Mouse (Mus musculus): ENCODE data around the gene Actc1. TPM values are rescaled to one million over a fixed set of nuclear protein-coding genes. Genes with fewer than 3 reads are reported as not detected.

Gene Actc1
- polyA plus RNA-seq (2015; fragmentation: Nextera tagmentation; extraction: Ambion mirVana): 33.5 and 40.1 TPM in 2 replicates

DNA sequence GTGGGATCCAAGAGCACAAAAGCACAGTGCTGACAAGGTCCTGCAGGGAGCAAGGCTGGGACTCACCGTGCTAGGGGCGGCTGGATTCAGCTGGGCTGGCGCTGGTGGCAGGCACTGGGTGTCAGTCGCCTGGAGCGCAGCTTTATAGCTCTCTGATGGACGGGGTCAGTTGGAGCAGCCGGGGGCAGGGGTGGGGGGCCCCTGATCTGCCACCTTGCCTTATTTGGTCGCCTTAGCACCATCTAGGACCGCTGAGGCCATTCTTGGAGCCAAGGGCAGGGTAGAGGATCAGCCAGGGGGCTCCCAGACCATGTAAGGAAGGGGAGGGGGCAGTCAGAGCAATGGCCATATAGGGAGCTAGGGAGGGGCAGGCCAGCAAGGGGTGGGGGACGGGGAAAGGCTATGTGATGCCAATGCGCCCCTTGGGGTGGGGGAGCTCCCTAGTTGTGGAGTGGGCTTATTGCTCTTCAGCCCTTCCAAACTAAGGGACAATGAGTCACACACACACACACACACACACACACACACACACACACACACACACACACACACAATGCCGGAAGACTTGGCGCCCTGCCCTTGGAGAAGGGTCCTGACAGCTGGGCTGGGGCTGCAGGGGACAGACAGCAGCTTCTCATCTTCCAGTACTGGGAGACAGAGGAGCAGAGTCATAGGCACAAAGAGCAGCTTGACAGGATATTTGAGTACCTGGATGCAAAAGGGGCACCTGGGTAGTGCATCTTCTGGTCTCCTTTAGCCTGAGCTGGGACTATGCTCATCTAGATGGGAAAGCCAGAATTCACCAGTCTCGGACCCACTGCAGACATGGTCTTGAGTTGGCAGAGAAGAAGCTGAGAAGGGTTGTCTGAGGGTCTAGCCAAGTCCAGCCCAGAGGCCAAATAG, at the start of gene Actc1:
Gene Actc1, minus strand, starts transcription at position 853 of the 903 bp plus-strand sequence.
- H3K9ac ChIP-seq: no peak within 1 kb of the TSS
- ATAC-seq: peak; percentile 55; the same call in 1 of the 2 replicates
- H3K4me1 ChIP-seq (replicated peaks): peaks cover 9% of the 10 kb centered on the region; the same call in 1 of the 2 replicates
- 0 out of 2 replicates have a peak within 1 kb of the TSS, but pooled peaks have one; percentile 2 for H3K4me3 ChIP-seq (replicated peaks)
- H3K9me3 ChIP-seq: no peaks in the 10 kb centered on the region
- no peaks in the 10 kb centered on the region for H3K36me3 ChIP-seq
- H3K27ac ChIP-seq: no peak within 1 kb of the TSS
- H3K4me2 ChIP-seq (replicated peaks): peak within 1 kb of the TSS; percentile 46
- WGBS: 28% methylated on average over 12 of the region's 14 CpGs
- H3K27me3 ChIP-seq (replicated peaks): no peaks in the 10 kb centered on the region

DNA sequence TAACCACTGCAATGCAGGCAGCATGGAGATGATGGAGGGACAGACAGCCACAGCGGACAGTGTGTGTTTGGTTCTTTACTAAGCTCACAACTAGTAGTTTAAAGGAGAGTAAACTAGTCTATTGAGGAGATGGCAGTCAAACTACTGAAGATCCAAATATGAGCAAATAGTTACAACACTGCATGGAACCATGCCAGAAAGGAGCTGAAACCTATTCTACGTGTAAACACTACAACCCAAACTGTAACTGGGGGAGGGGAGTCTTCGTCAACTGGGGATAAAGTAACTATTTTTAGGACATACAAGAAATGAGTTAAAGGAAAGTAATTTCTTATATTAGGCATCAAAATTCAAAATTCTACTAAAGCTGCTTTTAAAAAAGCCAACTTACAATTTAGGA, 49.1 kb upstream of the Actc1 start:
- H3K4me1 ChIP-seq (replicated peaks): no peaks in the 10 kb centered on the region
- no peaks in the 10 kb centered on the region for H3K27me3 ChIP-seq (replicated peaks)
- WGBS: 73% methylated on average over 3 of the region's 3 CpGs
- no peak overlapping the region for H3K4me3 ChIP-seq (replicated peaks)
- H3K4me2 ChIP-seq (replicated peaks): no peak overlapping the region
- H3K9me3 ChIP-seq: no peaks in the 10 kb centered on the region
- no peak overlapping the region for H3K9ac ChIP-seq
- no peak overlapping the region for H3K27ac ChIP-seq
- H3K36me3 ChIP-seq: peaks cover 15% of the 10 kb centered on the region
- ATAC-seq: no peak

DNA sequence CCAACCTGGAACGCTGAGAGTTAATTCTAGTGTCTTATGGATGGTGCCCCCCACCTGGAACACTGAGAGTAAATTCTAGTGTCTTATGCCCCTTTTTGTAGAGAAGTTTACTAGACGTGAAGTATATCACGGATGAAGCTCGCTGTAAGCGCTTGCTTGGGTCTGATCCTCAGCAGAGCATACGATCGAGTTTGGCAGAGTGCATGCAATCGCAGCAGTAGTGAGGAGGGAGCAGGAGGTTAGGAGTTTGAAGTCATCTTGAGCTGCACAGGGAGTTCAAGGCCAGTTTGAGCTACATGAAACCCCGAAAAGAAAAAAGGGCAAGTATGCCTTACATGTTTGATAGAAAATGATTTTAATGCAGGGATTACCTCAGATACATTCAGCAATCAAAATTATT, 47.5 kb upstream of the Actc1 start:
- no peak overlapping the region for H3K4me3 ChIP-seq (replicated peaks)
- peaks cover 15% of the 10 kb centered on the region for H3K36me3 ChIP-seq
- H3K27ac ChIP-seq: no peak overlapping the region
- H3K9ac ChIP-seq: no peak overlapping the region
- H3K4me1 ChIP-seq (replicated peaks): no peaks in the 10 kb centered on the region
- ATAC-seq: no peak
- no peak overlapping the region for H3K4me2 ChIP-seq (replicated peaks)
- WGBS: 89% methylated on average over 9 of the region's 9 CpGs
- H3K27me3 ChIP-seq (replicated peaks): no peaks in the 10 kb centered on the region
- no peaks in the 10 kb centered on the region for H3K9me3 ChIP-seq

DNA sequence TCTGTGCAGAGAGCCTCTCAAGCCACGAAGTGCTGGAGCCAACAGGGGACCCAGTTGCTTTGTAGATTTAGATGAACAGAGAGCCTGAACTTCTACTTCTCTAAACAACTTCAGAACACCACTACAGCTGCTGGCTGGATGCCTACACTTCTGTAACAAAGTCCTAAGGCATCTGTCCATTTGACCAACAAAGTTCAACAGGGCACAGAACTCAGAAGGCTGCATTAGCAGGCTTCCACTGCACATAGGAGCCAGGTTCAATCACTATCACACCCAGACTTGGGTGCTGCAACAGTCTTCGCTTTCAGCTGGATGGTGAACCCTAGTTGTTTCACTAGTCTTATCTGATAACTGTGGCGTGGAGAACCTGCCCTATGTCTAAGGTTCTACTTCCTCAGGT, 46.5 kb upstream of the Actc1 start:
- Histone ChIP-seq H3K36me3 (peaks cover 15% of the 10 kb centered on the region), H3K9me3 (no peaks in the 10 kb centered on the region)

DNA sequence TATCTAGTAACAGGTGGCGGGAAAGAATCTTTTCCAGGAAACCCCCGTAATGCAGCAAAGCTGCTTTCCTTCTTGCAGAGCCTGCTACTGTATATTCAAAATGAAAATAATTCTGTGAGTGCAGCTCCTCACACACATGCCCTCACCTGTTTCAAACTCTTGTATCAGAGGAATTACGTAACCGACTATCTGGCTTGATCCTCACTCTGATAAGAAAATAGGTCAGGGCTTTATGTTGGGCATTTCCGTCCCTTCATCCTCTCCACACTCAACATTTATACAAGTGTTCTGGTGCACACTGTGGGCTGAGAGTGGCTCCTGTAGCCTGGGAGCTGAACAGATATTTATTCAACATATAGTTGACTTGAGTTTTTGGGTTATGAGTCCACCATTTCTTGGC, 45.8 kb upstream of the Actc1 start:
- ATAC-seq: no peak
- WGBS: 92% methylated on average over 5 of the region's 5 CpGs
- no peaks in the 10 kb centered on the region for H3K27me3 ChIP-seq (replicated peaks)
- H3K4me2 ChIP-seq (replicated peaks): no peak overlapping the region
- no peak overlapping the region for H3K27ac ChIP-seq
- H3K4me3 ChIP-seq (replicated peaks): no peak overlapping the region
- no peaks in the 10 kb centered on the region for H3K4me1 ChIP-seq (replicated peaks)
- no peaks in the 10 kb centered on the region for H3K9me3 ChIP-seq
- H3K36me3 ChIP-seq: peaks cover 15% of the 10 kb centered on the region
- no peak overlapping the region for H3K9ac ChIP-seq

More for the DNA sequence above, 46.5 kb upstream of the Actc1 start:
- no peak for ATAC-seq
- H3K9ac ChIP-seq: no peak overlapping the region
- H3K4me3 ChIP-seq (replicated peaks): no peak overlapping the region
- no peaks in the 10 kb centered on the region for H3K27me3 ChIP-seq (replicated peaks)
- no peak overlapping the region for H3K4me2 ChIP-seq (replicated peaks)
- H3K27ac ChIP-seq: no peak overlapping the region
- 84% methylated on average over 3 of the region's 3 CpGs for WGBS
- H3K4me1 ChIP-seq (replicated peaks): no peaks in the 10 kb centered on the region

DNA sequence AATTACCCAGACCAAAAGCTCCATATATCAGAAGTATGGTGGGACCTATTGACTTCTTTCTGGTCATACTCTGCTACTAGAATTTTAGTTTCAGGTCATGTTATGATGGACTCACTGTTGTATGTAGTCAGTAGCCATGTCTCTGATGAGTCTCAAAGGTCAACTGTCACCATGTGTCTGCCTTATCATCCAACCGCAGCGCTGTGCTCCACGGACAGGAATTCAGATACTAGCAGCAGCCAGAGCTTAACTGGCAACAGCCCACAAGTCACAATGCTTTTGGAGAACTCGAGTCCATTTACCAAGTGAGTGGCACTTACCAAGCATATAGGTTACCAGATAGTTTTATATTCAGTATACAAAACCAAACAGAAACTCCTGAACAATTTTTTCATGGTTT, 44.3 kb upstream of the Actc1 start:
- H3K27me3 ChIP-seq (replicated peaks): no peaks in the 10 kb centered on the region
- peaks cover 15% of the 10 kb centered on the region for H3K36me3 ChIP-seq
- no peaks in the 10 kb centered on the region for H3K4me1 ChIP-seq (replicated peaks)
- WGBS: 90% methylated on average over 4 of the region's 4 CpGs
- no peak for ATAC-seq
- no peak overlapping the region for H3K9ac ChIP-seq
- no peak overlapping the region for H3K27ac ChIP-seq
- H3K9me3 ChIP-seq: no peaks in the 10 kb centered on the region
- no peak overlapping the region for H3K4me3 ChIP-seq (replicated peaks)
- H3K4me2 ChIP-seq (replicated peaks): no peak overlapping the region

DNA sequence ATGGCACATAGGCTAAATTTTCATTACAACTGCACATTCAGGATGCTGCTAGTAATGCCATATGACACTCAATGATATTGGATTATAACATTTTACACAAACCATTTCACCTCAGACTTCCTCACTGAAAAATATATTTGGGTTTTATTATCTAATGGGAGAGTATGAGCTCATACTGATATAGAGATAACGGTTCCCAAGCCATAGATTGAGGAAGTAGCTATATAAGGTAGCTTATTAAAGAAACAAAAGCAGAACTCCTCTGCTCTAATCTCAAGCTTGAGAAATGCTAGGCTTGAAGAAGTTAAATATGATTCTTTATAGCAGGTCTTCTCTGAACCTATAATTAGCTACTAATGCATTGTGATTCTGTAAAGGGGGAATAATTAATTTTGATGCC, 43.2 kb upstream of the Actc1 start:
- 95% methylated on average over 1 of the region's 1 CpGs for WGBS

DNA sequence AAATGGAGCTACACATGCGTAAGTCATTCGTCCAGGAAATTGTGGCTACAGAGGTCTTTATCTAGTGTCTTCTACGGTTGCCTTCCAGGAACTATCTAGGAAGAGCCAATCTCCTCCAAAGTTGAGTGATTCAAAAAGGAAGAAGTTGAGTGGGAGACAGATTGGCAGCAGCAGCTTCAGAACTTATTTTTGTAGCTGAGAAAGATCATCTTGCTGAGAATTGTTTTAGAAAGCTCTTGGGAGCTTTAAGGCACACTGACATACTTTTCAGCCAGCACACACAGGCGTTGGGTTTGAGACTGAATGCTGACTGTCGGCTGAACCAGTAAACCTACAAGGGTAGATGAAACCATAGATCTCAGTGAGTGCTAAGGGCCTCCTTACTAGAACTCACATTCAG, 42.0 kb upstream of the Actc1 start:
- Histone ChIP-seq H3K4me1 (replicated peaks) (no peaks in the 10 kb centered on the region), H3K9me3 (no peaks in the 10 kb centered on the region), H3K9ac (no peak overlapping the region), H3K4me2 (replicated peaks) (no peak overlapping the region), H3K27me3 (replicated peaks) (no peaks in the 10 kb centered on the region), H3K4me3 (replicated peaks) (no peak overlapping the region), H3K27ac (no peak overlapping the region), H3K36me3 (peaks cover 7% of the 10 kb centered on the region; the same call in 1 of the 2 replicates)
- WGBS: 83% methylated on average over 5 of the region's 5 CpGs
- ATAC-seq: no peak

More for the DNA sequence above, 43.2 kb upstream of the Actc1 start:
- no peaks in the 10 kb centered on the region for H3K4me1 ChIP-seq (replicated peaks)
- H3K36me3 ChIP-seq: peaks cover 12% of the 10 kb centered on the region
- no peak overlapping the region for H3K27ac ChIP-seq
- H3K4me3 ChIP-seq (replicated peaks): no peak overlapping the region
- H3K9ac ChIP-seq: no peak overlapping the region
- no peaks in the 10 kb centered on the region for H3K27me3 ChIP-seq (replicated peaks)
- no peak for ATAC-seq
- no peaks in the 10 kb centered on the region for H3K9me3 ChIP-seq
- no peak overlapping the region for H3K4me2 ChIP-seq (replicated peaks)

DNA sequence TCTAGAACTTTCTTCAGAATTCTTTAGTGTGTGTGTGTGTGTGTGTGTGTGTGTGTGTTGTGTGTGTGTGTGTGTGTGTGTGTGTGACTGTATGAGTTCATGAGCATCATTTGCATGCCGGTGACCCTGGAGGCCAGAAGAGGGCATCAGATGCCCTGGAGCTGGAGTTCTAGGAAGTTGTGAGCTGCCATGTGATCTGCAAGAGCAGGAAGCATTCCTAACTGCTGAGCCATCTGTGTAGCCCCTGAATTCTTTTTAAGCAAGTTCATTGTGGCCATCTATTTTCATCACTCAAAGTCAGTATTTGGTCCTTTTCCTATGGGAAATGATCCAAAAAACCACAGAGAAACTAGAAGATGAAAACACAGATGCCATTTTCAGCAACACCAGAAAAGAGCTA, 41.3 kb upstream of the Actc1 start:
- no peak overlapping the region for H3K9ac ChIP-seq
- no peak overlapping the region for H3K4me2 ChIP-seq (replicated peaks)
- 100% methylated on average over 1 of the region's 1 CpGs for WGBS
- no peak overlapping the region for H3K4me3 ChIP-seq (replicated peaks)
- no peak overlapping the region for H3K27ac ChIP-seq
- no peaks in the 10 kb centered on the region for H3K27me3 ChIP-seq (replicated peaks)
- ATAC-seq: no peak
- no peaks in the 10 kb centered on the region for H3K9me3 ChIP-seq
- no peaks in the 10 kb centered on the region for H3K4me1 ChIP-seq (replicated peaks)
- peaks cover 2% of the 10 kb centered on the region; the same call in 1 of the 2 replicates for H3K36me3 ChIP-seq

DNA sequence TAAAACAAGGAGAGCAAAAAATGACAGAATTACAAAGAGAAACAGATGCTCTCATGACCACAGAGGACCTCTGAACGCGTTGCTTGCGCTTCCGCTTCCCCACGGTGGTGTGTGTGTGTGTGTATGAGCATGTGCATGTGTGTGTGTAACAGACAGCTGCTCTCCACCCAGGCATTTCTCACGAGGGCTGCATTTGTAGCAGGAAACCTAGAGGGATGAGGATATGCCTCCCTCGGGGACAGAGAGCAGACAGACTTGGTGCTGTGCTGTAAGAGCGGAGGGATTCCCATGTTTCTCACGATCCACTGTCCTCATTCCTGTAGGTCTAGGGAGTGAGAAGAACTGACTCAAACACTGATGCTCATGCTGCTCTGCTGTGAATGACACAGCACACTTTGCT, 40.2 kb upstream of the Actc1 start:
- ATAC-seq: no peak
- H3K9me3 ChIP-seq: no peaks in the 10 kb centered on the region
- no peaks in the 10 kb centered on the region for H3K4me1 ChIP-seq (replicated peaks)
- H3K27me3 ChIP-seq (replicated peaks): no peaks in the 10 kb centered on the region
- H3K9ac ChIP-seq: no peak overlapping the region
- no peak overlapping the region for H3K4me2 ChIP-seq (replicated peaks)
- 49% methylated on average over 9 of the region's 9 CpGs for WGBS
- H3K36me3 ChIP-seq: no peaks in the 10 kb centered on the region
- H3K27ac ChIP-seq: no peak overlapping the region
- no peak overlapping the region for H3K4me3 ChIP-seq (replicated peaks)

DNA sequence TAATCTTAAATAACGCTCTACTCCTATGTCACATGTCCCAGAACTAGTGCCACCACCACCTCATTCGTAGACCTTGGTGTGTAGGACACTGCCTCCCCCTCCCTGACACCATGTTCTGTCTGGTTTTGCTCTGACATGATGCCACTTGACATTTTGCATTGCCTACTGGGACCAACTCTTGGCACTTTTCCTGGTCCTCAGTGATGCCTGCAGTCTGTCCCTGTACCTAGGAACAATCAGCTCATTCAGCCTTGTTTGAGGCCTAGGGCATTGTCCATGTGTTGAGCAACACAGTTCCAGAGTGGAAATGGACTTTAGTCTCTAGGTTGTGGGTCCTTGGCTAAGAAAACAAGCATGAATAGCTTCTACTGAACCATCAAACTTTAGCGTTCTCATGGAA, 36.5 kb upstream of the Actc1 start:
- H3K36me3 ChIP-seq: no peaks in the 10 kb centered on the region
- H3K4me3 ChIP-seq (replicated peaks): no peak overlapping the region
- no peak overlapping the region for H3K4me2 ChIP-seq (replicated peaks)
- no peaks in the 10 kb centered on the region for H3K9me3 ChIP-seq
- no peak overlapping the region for H3K9ac ChIP-seq
- 0 out of 2 replicates have a peak, but pooled peaks have one; percentile 31 for ATAC-seq
- H3K4me1 ChIP-seq (replicated peaks): no peaks in the 10 kb centered on the region
- H3K27ac ChIP-seq: no peak overlapping the region
- 91% methylated on average over 3 of the region's 3 CpGs for WGBS
- H3K27me3 ChIP-seq (replicated peaks): no peaks in the 10 kb centered on the region

DNA sequence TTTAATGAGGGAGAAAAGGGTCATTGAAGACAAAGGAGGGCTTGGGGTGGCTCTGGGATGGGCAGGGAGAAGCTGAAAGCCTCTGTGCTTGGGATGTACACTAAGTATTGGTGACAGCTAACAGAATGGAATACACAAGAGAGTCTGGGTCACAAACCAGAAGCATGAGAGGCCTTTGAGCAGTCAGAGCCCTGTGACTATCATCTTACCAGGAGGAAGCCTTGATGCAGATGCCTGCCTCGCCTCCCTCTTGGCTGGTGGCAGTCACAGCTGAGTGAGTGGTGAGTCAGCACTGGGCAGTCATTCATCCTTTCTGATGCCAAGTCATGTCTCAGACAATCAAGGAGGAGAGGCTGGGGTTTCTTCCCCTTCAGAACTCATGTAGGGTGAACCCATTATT, 33.9 kb upstream of the Actc1 start:
- WGBS: 72% methylated on average over 1 of the region's 1 CpGs
- no peaks in the 10 kb centered on the region for H3K27me3 ChIP-seq (replicated peaks)
- no peaks in the 10 kb centered on the region for H3K36me3 ChIP-seq
- H3K4me2 ChIP-seq (replicated peaks): no peak overlapping the region
- no peak overlapping the region for H3K27ac ChIP-seq
- H3K9me3 ChIP-seq: no peaks in the 10 kb centered on the region
- H3K4me3 ChIP-seq (replicated peaks): no peak overlapping the region
- ATAC-seq: no peak
- H3K4me1 ChIP-seq (replicated peaks): no peaks in the 10 kb centered on the region
- H3K9ac ChIP-seq: no peak overlapping the region

DNA sequence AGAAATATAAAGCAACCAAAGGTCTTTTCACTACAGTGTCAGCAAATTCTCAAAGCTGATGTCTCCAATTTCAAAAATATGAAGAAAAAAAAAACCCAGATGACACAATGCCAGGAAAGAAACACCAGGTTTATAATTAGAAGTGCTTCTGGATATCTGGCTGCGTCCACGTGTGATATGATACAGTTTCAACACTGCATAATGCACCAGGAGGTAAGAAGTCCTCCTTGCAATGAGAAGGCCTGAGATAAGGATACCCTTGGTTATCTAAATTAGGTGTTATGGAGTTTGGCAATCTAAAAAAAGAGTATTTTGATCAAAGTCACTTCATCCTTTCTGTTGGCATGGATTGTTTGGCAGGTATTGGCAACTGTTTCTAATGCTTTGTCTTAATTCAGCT, 18.5 kb upstream of the Actc1 start:
- Histone ChIP-seq H3K27me3 (replicated peaks) (no peaks in the 10 kb centered on the region), H3K4me2 (replicated peaks) (no peak overlapping the region), H3K4me3 (replicated peaks) (no peak overlapping the region), H3K4me1 (replicated peaks) (no peaks in the 10 kb centered on the region), H3K36me3 (no peaks in the 10 kb centered on the region), H3K9ac (no peak overlapping the region), H3K27ac (no peak overlapping the region), H3K9me3 (no peaks in the 10 kb centered on the region)
- 90% methylated on average over 2 of the region's 2 CpGs for WGBS
- no peak for ATAC-seq

Measured in intestine, embryonic 15.5 days (tissue).